Mouse (Mus musculus): ENCODE results near the gene Rpl36al.

The Rpl36al gene

GRCm38 (mm10) chr12:69157107-69157506 is 26.8 kb downstream of the Rpl36al start:
- DNase-seq: no peak

DNA sequence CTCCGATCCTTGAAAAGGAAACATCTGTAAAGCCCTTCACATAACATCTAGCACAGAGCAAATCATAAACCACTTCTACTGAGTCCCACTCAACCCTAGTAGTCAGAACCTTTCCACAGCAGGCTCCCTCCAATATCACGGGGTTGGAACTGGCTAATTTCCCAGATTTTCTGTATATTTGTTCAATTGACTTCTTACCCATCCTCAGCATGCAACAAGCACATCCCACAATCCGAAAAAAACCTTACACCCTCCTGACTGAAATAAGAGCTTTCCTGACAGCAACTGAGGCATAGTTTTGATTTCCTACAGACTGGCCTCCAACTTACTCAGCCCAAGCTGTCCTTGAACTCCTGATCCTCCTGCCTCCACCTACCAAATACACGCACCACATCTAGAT is 27.4 kb downstream of the Rpl36al start:
- no peak for DNase-seq

- no peak for DNase-seq
Measured at GRCm38 (mm10) chr12:69155923-69156322, 28.0 kb downstream of the Rpl36al start.

- DNase-seq: no peak
Measured at GRCm38 (mm10) chr12:69150049-69150448, 33.8 kb downstream of the Rpl36al start.

GRCm38 (mm10) chr12:69147166-69147735 is 36.6 kb downstream of the Rpl36al start:
- no peak for DNase-seq

GRCm38 (mm10) chr12:69143460-69143859 is 40.4 kb downstream of the Rpl36al start:
- DNase-seq: no peak

GRCm38 (mm10) chr12:69139841-69140240 is 44.0 kb downstream of the Rpl36al start:
- no peak for DNase-seq

- no peak for DNase-seq
Measured at GRCm38 (mm10) chr12:69139201-69139600, 44.7 kb downstream of the Rpl36al start.
